Mouse (Mus musculus) ZHBTc4 (cell line): ENCODE measurements around the gene Cryz.

ENCODE experiments used
- DNase-seq: peaks from one replicate; pipeline ENCODE4 v3.0.0-alpha.2; 2011; ENCODE audit warnings: low read depth, low spot score

Gene Cryz

GRCm38 (mm10) chr3:154607896-154608295 lies 11.4 kb downstream of the Cryz start:
- DNase-seq, result no peak

GRCm38 (mm10) chr3:154611888-154612287 lies 15.4 kb downstream of the Cryz start:
- peak; percentile 85 for DNase-seq

GRCm38 (mm10) chr3:154614771-154615170 lies 18.3 kb downstream of the Cryz start:
- no peak for DNase-seq

GRCm38 (mm10) chr3:154615304-154615703 lies 18.8 kb downstream of the Cryz start:
- DNase-seq, result no peak

- no peak for DNase-seq
These were observed 19.6 kb downstream of the Cryz start for GRCm38 (mm10) chr3:154616106-154616505.

GRCm38 (mm10) chr3:154628284-154628683 lies 31.8 kb downstream of the Cryz start:
- DNase-seq, result no peak

GRCm38 (mm10) chr3:154631281-154631680 lies 34.8 kb downstream of the Cryz start:
- peak; percentile 83 for DNase-seq

GRCm38 (mm10) chr3:154633091-154633490 lies 36.6 kb downstream of the Cryz start:
- no peak for DNase-seq

- DNase-seq, result peak; percentile 50
These were observed 50.3 kb downstream of the Cryz start for GRCm38 (mm10) chr3:154646638-154647442.

- DNase-seq, result no peak
These were observed 50.9 kb downstream of the Cryz start for GRCm38 (mm10) chr3:154647443-154647780.

- peak; percentile 34 for DNase-seq
These were observed 53.1 kb downstream of the Cryz start for GRCm38 (mm10) chr3:154649411-154650285.

GRCm38 (mm10) chr3:154651192-154651821 lies 54.8 kb downstream of the Cryz start:
- DNase-seq, result peak; percentile 12

- DNase-seq, result peak; percentile 78
These were observed 56.3 kb downstream of the Cryz start for GRCm38 (mm10) chr3:154652581-154653420.

GRCm38 (mm10) chr3:154653454-154653853 lies 56.9 kb downstream of the Cryz start:
- DNase-seq, result no peak

GRCm38 (mm10) chr3:154654284-154654683 lies 57.8 kb downstream of the Cryz start:
- DNase-seq, result peak; percentile 11

- DNase-seq, result no peak
These were observed 58.4 kb downstream of the Cryz start for GRCm38 (mm10) chr3:154654901-154655300.

GRCm38 (mm10) chr3:154655711-154656110 lies 59.2 kb downstream of the Cryz start:
- DNase-seq, result no peak

- DNase-seq, result no peak
These were observed 67.0 kb downstream of the Cryz start, which contains the start of gene Erich3 for GRCm38 (mm10) chr3:154663545-154663944. TSS of gene Erich3 (plus strand) at chr3:154663859.

GRCm38 (mm10) chr3:154663976-154664581 lies 67.6 kb downstream of the Cryz start:
- DNase-seq, result peak; percentile 78

GRCm38 (mm10) chr3:154664636-154665035 lies 68.1 kb downstream of the Cryz start:
- DNase-seq, result no peak

- no peak for DNase-seq
These were observed 72.0 kb downstream of the Cryz start for GRCm38 (mm10) chr3:154668485-154668884.
